Mouse (Mus musculus): ENCODE results near the gene Lingo1.

GRCm38 (mm10) chr9:56710958-56711357, 85.3 kb downstream of the Lingo1 start:
- TF ChIP-seq POLR2A (IDR thresholded peaks at IDR 0.05; ENCODE audit: borderline replicate concordance, extremely low read depth, low read depth, low read length) = no peak
- no peak for TF ChIP-seq CTCF (IDR thresholded peaks at IDR 0.05; ENCODE audit: insufficient read depth, low read length)

Data from lung, adult 2 months (tissue).